Mouse (Mus musculus): ENCODE data around the gene Spock2.
"Not testable (repeated sequence)": the region's sequence is repeated elsewhere in the genome, so short reads cannot be mapped to it uniquely, and the experiment has no call there.

Spock2 gene

GRCm38 (mm10) chr10:60108321-60109111, 2.5 kb downstream of the Spock2 start:
- DNase-seq (ENCODE audit: low spot score), result no peak

- no peak for DNase-seq (ENCODE audit: low spot score)
Observed at GRCm38 (mm10) chr10:60109336-60109735, 3.3 kb downstream of the Spock2 start.

- no peak for DNase-seq (ENCODE audit: low spot score)
Observed at GRCm38 (mm10) chr10:60109989-60110388, 4.0 kb downstream of the Spock2 start.

- no peak for DNase-seq (ENCODE audit: low spot score)
Observed at GRCm38 (mm10) chr10:60110908-60111475, 5.0 kb downstream of the Spock2 start.

GRCm38 (mm10) chr10:60113965-60114690, 8.1 kb downstream of the Spock2 start:
- no peak for DNase-seq (ENCODE audit: low spot score)

- peak; percentile 70 for DNase-seq (ENCODE audit: low spot score)
Observed at GRCm38 (mm10) chr10:60115345-60116185, 9.5 kb downstream of the Spock2 start.

- no peak for DNase-seq (ENCODE audit: low spot score)
Observed at GRCm38 (mm10) chr10:60116997-60117396, 11.0 kb downstream of the Spock2 start.

- no peak for DNase-seq (ENCODE audit: low spot score)
Observed at GRCm38 (mm10) chr10:60118464-60118863, 12.4 kb downstream of the Spock2 start.

- DNase-seq (ENCODE audit: low spot score), result peak; percentile 48
Observed at GRCm38 (mm10) chr10:60120630-60121029, 14.6 kb downstream of the Spock2 start.

- DNase-seq (ENCODE audit: low spot score), result no peak
Observed at GRCm38 (mm10) chr10:60124078-60124477, 18.1 kb downstream of the Spock2 start.

GRCm38 (mm10) chr10:60125529-60126327, 19.7 kb downstream of the Spock2 start:
- no peak for DNase-seq (ENCODE audit: low spot score)

- DNase-seq (ENCODE audit: low spot score), result no peak
Observed at GRCm38 (mm10) chr10:60128287-60128686, 22.3 kb downstream of the Spock2 start.

GRCm38 (mm10) chr10:60130504-60130903, 24.5 kb downstream of the Spock2 start:
- DNase-seq (ENCODE audit: low spot score), result no peak

GRCm38 (mm10) chr10:60133501-60133900, 27.5 kb downstream of the Spock2 start:
- no peak for DNase-seq (ENCODE audit: low spot score)

GRCm38 (mm10) chr10:60134201-60134600, 28.2 kb downstream of the Spock2 start:
- DNase-seq (ENCODE audit: low spot score), result no peak

- DNase-seq (ENCODE audit: low spot score), result not testable (repeated sequence)
Observed at GRCm38 (mm10) chr10:60136010-60136409, 30.0 kb downstream of the Spock2 start.

GRCm38 (mm10) chr10:60136935-60137334, 30.9 kb downstream of the Spock2 start:
- DNase-seq (ENCODE audit: low spot score), result no peak

GRCm38 (mm10) chr10:60138680-60139079, 32.7 kb downstream of the Spock2 start:
- no peak for DNase-seq (ENCODE audit: low spot score)

- DNase-seq (ENCODE audit: low spot score), result no peak
Observed at GRCm38 (mm10) chr10:60140751-60141150, 34.7 kb downstream of the Spock2 start.

- DNase-seq (ENCODE audit: low spot score), result no peak
Observed at GRCm38 (mm10) chr10:60141656-60142160, 35.7 kb downstream of the Spock2 start.

GRCm38 (mm10) chr10:60147510-60148047, 41.6 kb downstream of the Spock2 start:
- DNase-seq (ENCODE audit: low spot score), result not testable (repeated sequence)
